Mouse (Mus musculus) liver, postnatal 0 days (tissue): ENCODE measurements around the gene Rbl2.

Source experiments
- CTCF ChIP-seq: sonication (generic); IDR thresholded peaks from 2 replicates; pipeline ENCODE4 v1.5.1; 2016; ENCODE audit warnings: antibody characterized with exemption, low read depth
- EP300 ChIP-seq: IDR thresholded peaks from 2 replicates; pipeline ENCODE4 v1.6.1; 2016; ENCODE audit warnings: antibody characterized with exemption, low read depth, mild to moderate bottlenecking

DNA sequence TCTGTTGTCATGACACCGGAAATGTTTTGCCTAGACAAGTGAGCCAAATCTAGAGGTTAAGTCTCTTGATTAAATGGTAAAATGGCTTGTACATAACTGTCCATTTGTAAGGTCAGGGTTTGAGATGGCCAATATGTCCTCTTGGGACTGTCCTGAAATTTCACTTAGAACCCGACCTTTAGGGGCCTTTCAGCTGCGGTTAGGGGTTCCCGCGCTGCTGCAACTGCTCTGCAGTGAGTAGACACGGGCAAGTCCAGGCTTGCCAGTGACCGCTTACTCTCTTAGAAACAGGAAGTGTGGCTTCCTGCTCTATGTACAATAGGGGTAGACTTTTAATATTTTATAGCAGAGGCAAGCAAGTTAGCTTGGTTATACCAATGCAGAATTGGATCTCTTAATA is 12.1 kb downstream of the Rbl2 start:
- no peak for TF ChIP-seq CTCF
- TF ChIP-seq EP300 = no peak
